Mouse (Mus musculus) thymus, postnatal 25 days (tissue): ENCODE results near the gene Satb2.
"Not testable (repeated sequence)": the region's sequence is repeated elsewhere in the genome, so short reads cannot be mapped to it uniquely, and the experiment has no call there.

ENCODE experiments used
- DNase-seq: peaks from one replicate; pipeline ENCODE4 v3.0.0; 2022

The Satb2 gene

DNA sequence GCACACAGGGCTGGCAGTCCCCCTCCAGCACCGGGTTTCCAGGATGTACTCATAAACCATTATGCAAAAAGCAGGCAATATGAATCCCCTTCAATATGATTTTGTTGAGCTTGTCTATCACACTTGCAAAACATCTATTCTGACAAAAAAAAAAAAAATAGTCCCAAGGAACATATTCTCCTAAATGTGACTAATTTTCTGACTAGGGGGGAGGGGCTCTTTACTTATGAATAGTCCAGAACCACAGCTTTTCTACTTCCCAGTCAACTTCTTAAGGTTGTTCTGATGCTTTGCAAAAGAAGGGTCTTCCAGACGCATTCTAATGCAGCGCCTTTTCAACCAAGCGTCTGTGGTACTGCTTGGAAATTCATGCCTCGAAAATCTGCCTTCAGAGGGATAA is 155.7 kb downstream of the Satb2 start:
- DNase-seq, result no peak

DNA sequence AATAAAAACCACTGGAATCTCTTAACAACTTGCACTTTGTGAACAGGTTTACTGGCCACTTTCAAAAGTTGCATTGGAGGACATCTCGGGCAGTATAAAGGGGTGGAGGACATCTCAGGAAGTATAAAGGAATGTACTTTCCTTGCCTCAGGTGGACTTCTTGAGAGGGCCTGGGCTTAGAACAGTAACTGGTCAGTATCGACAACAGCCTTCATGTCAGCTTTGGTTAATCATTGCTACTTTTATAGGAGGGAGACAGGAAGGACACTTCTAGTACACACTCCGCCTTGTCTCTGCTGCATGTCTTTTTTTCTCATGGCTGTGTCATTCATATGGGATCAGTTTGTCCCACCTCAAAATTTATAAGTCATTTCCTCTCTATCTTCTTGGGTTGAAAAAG is 156.4 kb downstream of the Satb2 start:
- DNase-seq, result no peak

DNA sequence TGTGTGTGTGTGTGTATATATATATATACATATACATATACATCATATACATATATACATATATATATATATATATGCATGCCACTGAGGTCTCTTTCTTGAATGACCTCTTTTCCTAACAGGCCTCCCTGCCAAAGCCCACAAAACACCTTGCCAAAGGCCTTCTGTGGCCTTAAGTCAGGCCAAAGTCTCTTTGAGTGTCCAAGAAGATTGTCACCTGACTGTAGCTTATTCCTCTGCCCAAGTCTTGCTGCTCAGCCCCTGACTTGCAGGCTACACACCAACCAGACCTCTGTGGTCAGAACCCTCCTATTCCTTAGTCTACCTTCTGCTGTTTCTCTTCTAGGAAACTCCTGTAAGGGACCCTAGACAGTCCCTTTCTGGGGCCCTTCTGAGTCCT is 164.9 kb downstream of the Satb2 start:
- DNase-seq, result no peak

DNA sequence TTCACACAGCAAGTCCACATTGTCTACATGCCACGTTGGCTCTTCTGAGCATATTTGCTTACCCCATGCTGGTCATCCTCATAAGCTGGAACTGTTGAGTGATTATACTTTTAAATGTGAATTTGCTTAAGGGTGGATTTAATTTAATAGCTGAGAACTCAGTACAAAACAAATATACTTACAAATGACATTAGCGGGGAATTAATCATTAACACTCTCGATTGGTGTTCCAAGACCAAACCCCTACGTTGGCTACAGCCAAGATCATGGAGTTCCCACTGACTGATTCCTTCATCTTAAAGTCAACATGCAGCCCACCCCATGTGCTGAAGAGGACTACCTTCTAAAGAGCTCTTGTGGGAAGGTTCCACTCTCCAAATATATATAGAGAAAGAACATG is 165.5 kb downstream of the Satb2 start:
- no peak for DNase-seq

DNA sequence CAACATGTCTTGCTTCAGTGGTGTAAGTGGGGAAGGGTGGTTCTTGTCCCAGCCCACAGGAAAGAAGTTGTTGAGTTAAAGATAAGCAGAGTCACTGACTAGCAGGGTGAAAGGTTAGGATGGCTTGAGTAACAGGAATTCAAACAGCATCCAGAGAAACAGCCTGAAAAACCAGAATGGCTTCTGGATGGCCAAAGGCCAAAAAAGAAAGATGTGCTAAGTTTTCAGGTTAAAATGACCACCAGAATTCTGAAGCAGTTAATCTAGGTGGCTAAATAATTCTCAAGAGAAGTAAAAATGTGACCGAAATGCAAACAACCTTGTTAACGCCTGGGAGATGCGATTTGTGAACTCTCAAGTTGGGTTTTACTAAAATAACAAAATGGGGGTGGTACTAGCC is 167.0 kb downstream of the Satb2 start:
- DNase-seq, result no peak

DNA sequence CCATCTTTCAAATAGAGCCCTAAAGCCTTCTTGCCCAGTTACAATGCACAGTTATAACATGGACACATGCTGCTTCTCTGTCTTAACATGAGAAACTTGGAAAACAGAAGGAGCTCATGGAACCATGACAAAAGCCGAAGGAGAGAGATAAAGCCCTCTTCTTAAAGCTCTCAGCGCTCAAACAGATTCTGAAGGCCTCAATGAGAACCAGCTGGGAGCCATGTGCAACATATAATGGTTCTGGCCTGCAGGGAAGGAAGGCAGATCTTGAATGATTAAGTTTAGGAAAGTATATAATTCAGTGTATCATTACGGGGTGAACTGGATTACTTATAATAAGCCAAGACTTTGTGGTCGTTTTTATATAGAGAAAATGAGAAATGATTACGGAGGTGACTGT is 172.4 kb downstream of the Satb2 start:
- DNase-seq, result no peak

DNA sequence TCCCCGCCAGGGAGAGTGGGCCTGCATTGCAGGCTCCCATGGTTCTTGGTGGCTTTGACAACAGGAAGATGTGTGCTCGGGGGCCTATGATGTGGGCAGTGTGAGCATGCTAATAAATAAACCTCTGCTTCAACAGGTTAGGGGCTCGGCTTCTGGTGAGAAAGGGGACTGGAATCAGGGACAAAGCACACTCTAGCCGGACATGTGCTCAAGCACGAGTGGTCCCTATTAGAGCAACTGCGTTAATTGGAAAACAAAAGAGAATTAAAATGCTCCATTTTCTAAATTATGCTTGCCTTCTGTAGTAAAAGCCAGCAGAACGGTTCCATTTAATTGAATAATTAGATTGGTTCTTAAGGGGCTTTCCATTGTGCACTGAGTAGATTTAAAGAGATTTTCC is 177.8 kb downstream of the Satb2 start:
- DNase-seq, result no peak

DNA sequence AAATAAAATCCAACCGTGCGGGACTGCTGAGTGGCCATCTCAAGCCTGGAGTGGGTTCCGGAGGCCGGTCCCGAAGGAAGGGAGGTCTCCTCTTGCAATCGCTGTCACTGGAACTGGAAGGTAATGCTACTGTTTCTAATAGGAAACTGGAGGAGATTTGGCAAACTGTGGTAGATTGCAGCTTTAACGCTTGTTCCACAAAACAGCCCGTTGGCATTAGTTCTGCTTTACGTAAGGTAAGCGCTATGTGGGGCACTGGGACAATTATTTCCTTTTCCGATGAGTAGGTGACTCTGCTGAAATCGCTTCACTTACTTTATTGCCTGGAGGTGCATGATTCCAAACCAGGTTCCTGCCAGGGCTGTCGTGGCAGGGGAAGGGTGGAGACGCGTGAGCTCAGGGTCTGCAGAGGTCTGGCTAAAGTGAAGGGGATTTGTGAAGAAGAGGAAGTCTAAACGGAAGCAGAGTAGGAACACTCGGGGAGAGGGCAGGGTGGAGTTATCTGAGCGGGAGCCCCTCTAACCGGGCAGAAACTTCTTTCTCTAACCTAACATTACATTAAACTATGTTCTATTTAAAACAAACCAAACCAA is 183.3 kb downstream of the Satb2 start:
- no peak for DNase-seq

DNA sequence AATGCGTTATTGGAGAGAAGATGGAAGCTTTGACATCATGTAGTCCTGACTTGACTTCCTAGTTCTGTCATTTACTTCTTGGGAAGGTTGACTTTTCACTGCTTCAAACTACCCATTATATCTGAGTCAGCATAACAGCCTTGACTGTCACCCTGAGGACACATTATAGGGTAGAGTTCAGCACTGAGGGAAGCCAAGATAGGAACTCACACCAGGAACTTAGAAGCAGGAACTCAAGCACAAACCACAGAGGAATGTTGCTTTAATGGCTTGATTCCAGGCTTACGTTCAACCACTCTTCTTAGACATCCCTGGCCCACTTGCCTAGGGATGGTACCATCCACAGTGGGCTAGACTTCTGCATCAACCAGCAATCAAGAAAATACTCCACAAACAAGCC is 188.8 kb downstream of the Satb2 start:
- no peak for DNase-seq

DNA sequence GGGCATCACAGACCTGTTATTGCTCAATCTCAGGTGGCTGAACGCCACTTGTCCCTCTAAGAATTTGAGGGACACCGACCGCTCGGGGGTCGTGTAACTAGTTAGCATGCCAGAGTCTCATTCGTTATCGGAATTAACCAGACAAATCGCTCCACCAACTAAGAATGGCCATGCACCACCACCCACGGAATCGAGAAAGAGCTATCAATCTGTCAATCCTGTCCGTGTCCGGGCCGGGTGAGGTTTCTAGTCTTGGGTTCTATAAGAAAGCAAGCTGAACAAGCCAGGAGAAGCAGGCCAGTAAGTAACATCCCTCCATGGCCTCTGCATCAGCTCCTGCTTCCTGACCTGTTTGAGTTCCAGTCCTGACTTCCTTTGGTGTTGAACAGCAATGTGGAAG is 196.3 kb downstream of the Satb2 start:
- DNase-seq, result not testable (repeated sequence)

DNA sequence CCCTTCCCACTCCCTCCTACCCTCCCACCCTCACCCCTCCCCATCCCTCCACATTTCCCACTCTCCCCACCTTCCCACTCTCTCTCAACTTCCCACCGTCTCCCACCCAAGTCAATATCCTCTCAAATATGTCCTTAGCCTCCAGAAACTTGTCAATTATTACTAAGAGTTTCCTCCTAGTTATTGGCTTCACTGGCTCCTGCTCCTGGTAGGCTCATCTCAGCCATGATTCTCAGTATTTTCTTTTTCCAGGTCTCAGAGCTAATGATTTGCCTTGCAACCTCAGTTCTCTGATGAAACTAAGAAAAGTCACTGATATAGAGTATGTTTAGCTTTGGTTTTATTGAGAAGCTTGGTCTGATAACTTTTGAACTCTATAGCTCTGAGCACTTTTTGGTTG is 214.2 kb downstream of the Satb2 start:
- DNase-seq, result no peak

DNA sequence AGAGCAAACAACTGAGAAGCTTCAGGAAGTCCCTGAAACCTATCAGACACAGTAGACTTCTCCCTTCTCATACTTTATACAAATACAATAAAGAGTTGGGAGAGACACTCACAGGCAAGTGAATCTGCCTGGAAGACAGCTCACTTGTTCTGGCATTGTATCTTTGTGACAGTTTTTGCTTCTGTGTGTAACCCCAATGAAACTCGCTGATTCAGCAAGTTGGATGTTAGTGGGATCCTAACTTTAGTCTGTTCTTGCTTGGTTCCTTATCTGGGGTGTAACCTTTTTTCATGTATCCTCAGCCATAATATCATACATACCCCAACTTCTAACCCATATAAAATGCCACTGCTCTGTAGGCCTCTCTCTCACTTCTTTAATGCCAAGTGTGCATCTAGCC is 216.9 kb downstream of the Satb2 start:
- no peak for DNase-seq

DNA sequence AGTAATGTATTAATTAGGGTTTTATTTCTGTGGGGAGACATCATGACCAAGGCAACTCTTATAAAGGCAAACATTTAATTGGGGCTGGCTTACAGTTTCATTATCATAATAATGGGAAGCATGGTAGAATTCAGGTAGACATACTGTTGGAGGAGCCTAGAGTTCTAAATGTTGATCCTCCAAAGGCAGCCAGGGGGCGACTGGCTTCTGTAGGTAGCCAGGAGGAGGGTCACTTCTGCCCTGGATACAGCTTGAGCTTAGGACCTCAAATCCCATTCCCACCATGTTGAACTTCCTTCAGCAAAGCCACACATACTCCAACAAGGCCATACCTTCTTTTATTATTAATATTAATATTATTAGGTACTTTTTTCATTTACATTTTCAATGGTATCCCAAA is 225.2 kb downstream of the Satb2 start:
- DNase-seq, result no peak

DNA sequence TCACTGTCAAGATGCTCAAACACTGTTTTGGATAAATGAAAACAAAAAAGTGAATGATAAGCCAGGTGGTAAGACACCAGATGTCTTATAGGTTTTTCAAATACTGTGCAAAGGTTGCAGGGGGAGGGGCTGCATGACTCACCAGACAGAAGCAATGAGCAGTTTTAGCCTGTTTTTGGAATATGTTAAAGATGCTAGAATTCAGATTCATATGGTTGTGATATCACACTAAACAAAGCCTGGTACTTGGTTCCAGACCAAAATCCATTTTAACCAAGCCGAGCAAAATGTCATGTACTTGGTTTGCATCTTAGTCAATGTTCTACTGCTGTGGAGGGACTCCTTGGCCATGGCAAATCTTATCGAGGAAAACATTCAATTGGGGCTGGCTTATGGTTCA is 227.8 kb downstream of the Satb2 start:
- no peak for DNase-seq

DNA sequence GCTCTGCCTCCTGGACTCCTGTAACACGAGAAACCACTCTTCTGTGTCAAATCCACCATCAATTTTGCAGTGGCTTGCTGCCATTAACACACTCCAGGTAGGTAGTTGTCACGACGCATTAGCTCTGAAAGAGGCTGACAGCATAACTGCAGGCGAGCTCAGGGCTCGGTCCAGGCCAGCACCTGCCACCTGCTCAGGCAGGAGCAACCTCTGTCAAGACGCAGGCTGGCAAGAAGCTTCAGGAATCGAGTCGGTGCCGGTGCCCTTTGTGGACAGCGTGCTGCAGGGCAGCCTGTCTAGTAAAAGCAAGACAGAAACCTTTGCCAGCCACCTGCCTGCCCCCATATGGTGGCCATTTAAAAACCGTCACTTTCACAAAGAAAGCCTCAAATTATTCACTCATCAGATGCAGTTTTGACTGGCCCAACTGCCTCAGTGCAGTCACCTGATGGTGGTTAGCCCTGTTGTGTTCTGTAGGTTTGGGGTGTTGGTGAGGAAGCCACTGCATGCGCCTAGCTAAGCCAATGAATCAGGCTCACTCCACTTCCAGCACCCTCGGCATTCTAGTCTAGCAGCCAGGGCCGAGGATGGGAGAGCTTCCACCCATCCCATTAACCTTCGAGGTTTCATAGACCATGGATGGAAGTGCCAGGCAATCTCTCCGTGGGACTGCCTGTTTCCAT is 228.7 kb downstream of the Satb2 start:
- DNase-seq, result no peak

DNA sequence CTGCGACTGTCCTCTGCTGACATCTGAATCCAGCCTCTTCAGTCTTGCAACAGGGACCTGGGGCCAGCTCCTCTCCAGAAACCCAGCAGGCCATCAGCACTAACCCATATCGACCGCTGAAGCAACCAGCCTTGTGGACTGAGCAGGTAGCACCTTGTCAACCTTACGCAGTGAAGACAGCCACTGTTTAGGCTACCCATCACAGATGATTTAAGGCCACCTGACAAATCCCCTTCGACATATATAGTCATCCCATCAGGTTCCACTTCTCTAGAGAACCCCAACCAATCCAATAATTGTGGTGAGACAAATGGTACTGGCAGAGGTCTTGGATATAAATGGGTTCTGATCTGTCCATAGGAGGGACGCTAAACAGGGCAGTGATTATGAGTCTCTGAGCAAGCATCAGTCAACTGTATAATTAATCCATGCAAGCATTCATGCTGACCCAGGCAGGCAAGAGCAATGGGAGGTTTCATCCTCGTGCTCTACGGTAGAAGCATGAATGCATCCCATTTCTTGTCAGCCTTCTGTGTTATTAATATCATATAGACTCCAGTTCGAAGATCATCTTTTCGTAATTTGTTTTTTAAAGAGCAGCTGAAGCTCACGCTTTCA is 229.5 kb downstream of the Satb2 start:
- no peak for DNase-seq
